Mouse (Mus musculus) gastrocnemius, postnatal 14 days (tissue): Measurements from ENCODE around the gene Kcnip2. TPM values are rescaled to one million over a fixed set of nuclear protein-coding genes. Genes with fewer than 3 reads are reported as not detected.

ENCODE experiments used
- DNase-seq: peaks from one replicate; pipeline ENCODE4 v3.0.0; 2021; ENCODE audit warnings: mixed read lengths
- intact Hi-C: fragments of 180-260 bp; cut with DNase I; formaldehyde crosslinking; loops from one replicate; pipeline ENCODE4 v1.15.1; 2025; ENCODE audit warnings: low total_unique reads
- total RNA-seq, 2 experiments: library from RNA; stranded (reverse); gene quantifications; 2 replicates each; pipeline ENCODE4 v1.2.3; 2021

Kcnip2 gene
- total RNA-seq, 2 experiments from 2014 or later = 0.16 to 0.74 TPM

- no peak for DNase-seq
- intact Hi-C loops = no loop called here
These were observed 30.4 kb downstream of the Kcnip2 start for GRCm38 (mm10) chr19:45785470-45785869.

GRCm38 (mm10) chr19:45783933-45784576 is 31.8 kb downstream of the Kcnip2 start:
- intact Hi-C loops = no loop called here
- DNase-seq = no peak

DNA sequence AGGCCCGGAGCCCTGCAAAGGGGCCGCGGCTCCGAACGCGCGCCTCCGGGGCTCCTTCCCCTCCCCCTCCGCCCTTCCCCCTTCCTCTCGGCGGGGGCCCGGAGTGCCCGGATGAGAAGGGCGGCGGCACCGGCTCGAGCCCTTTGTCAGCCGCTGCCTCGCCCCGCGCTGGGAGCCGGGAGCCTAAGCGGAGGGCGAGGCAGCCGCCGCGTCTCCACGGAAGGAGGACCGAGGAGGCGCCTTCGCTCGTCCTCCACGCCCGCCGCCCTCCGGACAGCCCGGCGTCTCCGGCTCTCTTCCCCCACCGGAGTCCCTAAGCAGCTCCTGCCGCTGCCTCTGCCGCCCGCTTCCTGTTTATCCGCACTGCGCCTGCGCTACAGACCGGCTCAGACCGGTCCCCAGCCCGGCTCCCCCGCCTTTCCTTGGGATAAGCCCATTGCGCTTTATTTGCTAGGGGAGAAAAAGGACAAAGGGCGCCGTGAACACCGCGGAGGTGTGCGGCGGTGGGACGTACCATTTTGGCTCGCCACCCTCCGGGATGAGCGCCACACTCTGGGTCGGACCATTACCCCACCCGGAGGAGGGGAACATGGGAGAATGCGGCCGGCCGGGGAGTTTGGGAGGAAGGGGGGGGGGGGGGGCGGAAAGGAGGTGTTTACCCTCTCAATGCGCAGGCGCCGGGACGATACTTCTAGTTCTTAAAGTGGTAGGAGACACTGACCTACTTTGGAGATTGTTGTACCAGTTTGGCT is 32.5 kb downstream of the Kcnip2 start, which contains the start of gene Mgea5:
Gene Mgea5, minus strand, starts transcription at position 657 of the 752 bp plus-strand sequence.
- peak; percentile 98 for DNase-seq
- intact Hi-C loops = no loop called here

- DNase-seq = peak; percentile 73
- intact Hi-C loops = no loop called here
These were observed 33.4 kb downstream of the Kcnip2 start for GRCm38 (mm10) chr19:45782315-45783001.

DNA sequence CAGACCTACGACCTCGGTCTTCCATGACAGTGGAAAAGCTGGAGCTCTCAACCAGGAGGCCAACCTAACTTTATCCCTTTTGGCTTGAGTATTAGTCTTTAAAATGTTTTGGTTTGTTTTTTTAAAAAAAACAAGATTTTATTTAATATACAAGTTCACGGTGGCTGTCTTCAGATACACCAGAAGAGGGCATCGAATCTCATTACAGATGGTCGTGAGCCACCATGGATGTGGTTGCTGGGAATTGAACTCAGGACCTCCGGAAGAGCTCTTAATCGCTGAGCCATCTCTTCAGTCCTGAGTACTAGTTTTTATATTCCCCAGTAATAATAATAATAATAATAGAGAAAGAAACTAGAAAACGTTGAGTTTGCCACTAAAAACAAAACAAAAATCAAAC is 34.2 kb downstream of the Kcnip2 start:
- intact Hi-C loops = no loop called here
- no peak for DNase-seq

- no peak for DNase-seq
- intact Hi-C loops = no loop called here
These were observed 35.4 kb downstream of the Kcnip2 start for GRCm38 (mm10) chr19:45780350-45780915.

GRCm38 (mm10) chr19:45775486-45775885 is 40.4 kb downstream of the Kcnip2 start:
- DNase-seq = no peak
- intact Hi-C loops = no loop called here

- intact Hi-C loops = no loop called here
- DNase-seq = no peak
These were observed 44.4 kb downstream of the Kcnip2 start for GRCm38 (mm10) chr19:45771501-45771900.

DNA sequence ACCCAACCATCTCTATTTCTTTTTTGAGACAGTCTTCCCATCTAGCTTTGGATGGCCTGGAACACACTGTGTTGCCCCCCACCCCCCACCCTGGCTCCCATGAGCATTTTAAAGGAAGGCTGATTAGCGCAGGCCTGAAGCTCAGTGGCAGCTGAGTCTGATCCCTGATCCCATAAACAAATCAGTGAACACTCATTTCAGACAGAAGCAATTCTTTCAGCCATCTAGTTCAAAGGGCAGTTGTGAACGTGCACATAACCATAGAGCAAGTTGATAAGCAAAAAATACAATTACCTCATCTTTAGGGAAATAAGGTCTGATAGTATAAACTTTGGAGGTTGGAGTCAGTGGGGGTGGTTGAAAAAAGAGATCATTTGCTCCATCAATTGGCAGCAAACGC is 55.1 kb downstream of the Kcnip2 start:
- DNase-seq = no peak
- intact Hi-C loops = no loop called here

- no peak for DNase-seq
- intact Hi-C loops = no loop called here
These were observed 57.2 kb downstream of the Kcnip2 start for GRCm38 (mm10) chr19:45758671-45759070.

- no peak for DNase-seq
- intact Hi-C loops = no loop called here
These were observed 62.3 kb downstream of the Kcnip2 start for GRCm38 (mm10) chr19:45753551-45753950.

- intact Hi-C loops = no loop called here
- no peak for DNase-seq
These were observed 64.0 kb downstream of the Kcnip2 start for GRCm38 (mm10) chr19:45751881-45752280.

DNA sequence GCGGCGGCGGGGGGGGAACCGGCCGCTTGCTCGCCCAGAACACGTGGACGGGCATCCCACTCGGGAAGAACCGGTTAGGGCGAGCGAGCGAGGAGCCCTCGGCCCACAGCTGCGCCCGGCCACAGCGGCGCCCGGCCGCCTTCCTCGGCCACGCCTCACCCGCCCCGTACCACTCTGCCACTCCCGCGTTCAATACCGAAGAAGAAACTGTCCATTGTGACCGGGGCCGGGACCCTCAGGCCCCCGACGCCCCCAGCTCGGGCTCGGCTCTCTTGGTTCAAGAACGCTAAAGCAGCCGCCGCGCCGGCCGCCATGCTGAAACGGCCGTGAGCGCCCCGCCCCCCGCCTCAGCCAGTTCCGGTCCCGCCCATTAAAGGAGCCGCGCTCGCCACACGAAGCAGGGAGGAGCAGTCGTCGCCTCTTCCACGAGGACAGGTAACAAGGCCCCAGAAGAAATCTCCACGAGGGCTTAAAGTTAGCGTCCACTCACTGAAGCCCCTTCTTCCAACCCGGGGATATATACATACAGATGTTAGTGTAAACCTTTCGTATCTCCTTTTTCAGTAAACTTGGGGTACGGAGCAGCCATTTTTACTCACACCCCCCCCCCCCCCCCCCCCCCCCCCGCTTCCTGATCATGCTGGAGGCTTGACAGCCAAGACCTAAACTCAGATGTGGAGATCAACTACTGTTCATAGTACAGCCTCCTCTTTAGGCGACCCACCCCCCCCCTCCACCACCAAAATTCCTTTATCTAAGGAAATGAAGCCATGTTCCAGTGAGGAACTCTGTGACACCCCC is 66.4 kb downstream of the Kcnip2 start, which contains the start of gene Npm3:
Gene Npm3, minus strand, starts transcription at position 349 of the 801 bp plus-strand sequence.
- intact Hi-C loops = no loop called here
- peak; percentile 84 for DNase-seq

GRCm38 (mm10) chr19:45748691-45749242 is 67.1 kb downstream of the Kcnip2 start:
- DNase-seq = no peak
- intact Hi-C loops = no loop called here

DNA sequence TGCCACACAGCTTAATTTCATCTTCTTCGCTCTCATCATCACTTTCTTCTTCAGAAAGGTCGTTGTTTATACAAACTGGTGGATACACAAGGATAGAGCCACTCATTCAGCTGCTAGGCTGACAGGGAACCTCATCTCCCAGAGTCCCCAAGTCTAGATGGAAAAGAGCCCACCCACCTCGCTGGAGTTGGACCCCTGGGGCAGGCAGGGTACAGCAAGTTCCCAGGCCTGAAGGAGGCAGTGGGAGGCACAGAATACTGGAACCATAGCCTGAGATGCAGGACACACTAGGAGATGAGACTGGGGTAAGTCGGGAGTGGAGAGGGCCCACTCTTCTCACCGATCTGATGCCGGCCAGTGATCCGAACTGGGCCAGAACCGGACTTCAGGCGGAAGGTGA is 67.7 kb downstream of the Kcnip2 start:
- no peak for DNase-seq
- intact Hi-C loops = no loop called here

GRCm38 (mm10) chr19:45747028-45747867 is 68.6 kb downstream of the Kcnip2 start:
- DNase-seq = peak; percentile 83
- intact Hi-C loops = no loop called here

- DNase-seq = peak; percentile 75
- intact Hi-C loops = no loop called here
These were observed 69.5 kb downstream of the Kcnip2 start for GRCm38 (mm10) chr19:45746153-45747020.
